ENCODE assay signal across 15 mouse cellular contexts in genomic region chr6:80619508-80619907, GRCm38 (mm10).
"Had no signal": no experiment of that assay in that cellular context is flagged by ENCODE, and none has a peak within 500 bp of the region (broad histone marks: within the 10 kb centered on the region; RNA-seq: fewer than 3 reads in every experiment).

No protein-coding gene starts in this region.

- H3K4me1 ChIP-seq: megakaryocyte, embryonic 14.5 days; midbrain, embryonic 13.5 days; midbrain, embryonic 15.5 days; neural tube, embryonic 12.5 days had no signal

- H3K9me3 ChIP-seq: megakaryocyte, embryonic 14.5 days; midbrain, embryonic 13.5 days; midbrain, embryonic 15.5 days; neural tube, embryonic 12.5 days had no signal

- ATAC-seq: midbrain, embryonic 13.5 days; midbrain, embryonic 15.5 days had no signal

- H3K4me3 ChIP-seq: megakaryocyte, embryonic 14.5 days; midbrain, embryonic 13.5 days; midbrain, embryonic 15.5 days; neural tube, embryonic 12.5 days had no signal

- DNase-seq: lung, adult 18-20 months; lung, embryonic 14.5 days; lung, postnatal 10 days; lung, postnatal 4 days; right cerebral cortex, postnatal 25 days; right cerebral cortex, postnatal 4 days; spleen, adult 18-20 months; thymus, adult 18-20 months; thymus, postnatal 14 days; thymus, postnatal 36 days had no signal

- H3K27ac ChIP-seq: midbrain, embryonic 13.5 days; midbrain, embryonic 15.5 days; neural tube, embryonic 12.5 days had no signal

- H3K36me3 ChIP-seq: midbrain, embryonic 13.5 days; midbrain, embryonic 15.5 days; neural tube, embryonic 12.5 days had no signal

- H3K9ac ChIP-seq: lung, embryonic 14.5 days; midbrain, embryonic 13.5 days; midbrain, embryonic 15.5 days; neural tube, embryonic 12.5 days had no signal

- H3K27me3 ChIP-seq: megakaryocyte, embryonic 14.5 days; midbrain, embryonic 13.5 days; midbrain, embryonic 15.5 days; neural tube, embryonic 12.5 days had no signal

- H3K4me2 ChIP-seq: lung, embryonic 14.5 days; midbrain, embryonic 11.5 days; midbrain, embryonic 13.5 days; midbrain, embryonic 15.5 days; neural tube, embryonic 12.5 days had no signal
